Mouse (Mus musculus) CH12F3 (cell line): ENCODE results near the gene Nle1.
"Not testable (repeated sequence)": the region's sequence is repeated elsewhere in the genome, so short reads cannot be mapped to it uniquely, and the experiment has no call there.

Experiments
- in situ Hi-C: fragments of 300-500 bp; cut with MboI; formaldehyde crosslinking; loops from 2 replicates; pipeline ENCODE4 v1.14.3; 2020; ENCODE audit warnings: low sequenced_read_pairs

The Nle1 gene

DNA sequence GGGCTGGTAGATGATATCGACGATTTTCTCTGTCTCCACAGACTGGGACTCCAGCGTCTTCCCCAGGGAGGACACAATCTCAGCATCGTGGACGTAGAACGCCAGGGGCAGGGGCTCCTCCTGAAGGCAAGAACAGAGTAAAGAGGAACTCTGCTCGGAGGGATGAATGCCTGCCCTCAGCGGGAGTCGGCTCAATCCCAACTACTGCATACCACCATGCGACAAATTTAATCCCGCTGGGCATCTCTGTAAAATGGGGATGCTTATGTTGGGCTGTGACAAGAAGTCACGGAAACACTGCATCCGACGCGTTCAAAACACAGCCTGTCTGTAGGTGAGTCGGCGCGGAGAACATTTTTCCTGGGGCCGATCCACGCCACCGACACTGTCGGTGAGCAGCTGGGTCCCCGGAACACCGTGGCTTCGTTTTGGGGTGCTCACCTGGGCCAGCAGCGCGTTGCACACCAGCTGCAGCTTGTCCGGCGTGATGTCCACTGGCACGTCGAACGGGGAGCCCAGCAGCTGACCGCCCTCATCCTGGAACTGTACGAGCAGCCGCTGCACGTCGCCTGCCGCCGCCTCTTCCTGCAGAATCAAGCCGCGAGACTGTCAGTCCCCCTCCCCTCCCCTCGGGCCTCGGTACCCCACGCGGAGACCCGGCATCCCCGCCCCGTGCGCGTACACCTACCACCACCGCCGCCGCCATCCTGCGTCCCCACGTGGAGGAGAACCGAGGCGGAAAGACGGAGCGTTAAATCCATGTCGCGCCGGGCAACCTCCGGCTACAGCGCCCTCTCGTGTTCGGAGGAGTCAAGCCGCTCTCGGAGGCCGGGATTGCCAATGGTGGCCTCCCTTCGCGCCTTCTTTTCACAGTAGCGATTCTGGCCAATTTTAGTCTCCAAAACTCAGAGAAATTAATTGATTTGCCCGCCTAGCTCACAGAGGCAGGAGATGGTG is at the start of gene Nle1:
TSS of gene Nle1 (minus strand) at position 761 of the 957 bp plus-strand sequence.
- in situ Hi-C loops: loop anchor here (25.0 kb wide), 1 partner anchor 279 kb away; the partner anchor contains the start of genes Slfn3 and Slfn4

DNA sequence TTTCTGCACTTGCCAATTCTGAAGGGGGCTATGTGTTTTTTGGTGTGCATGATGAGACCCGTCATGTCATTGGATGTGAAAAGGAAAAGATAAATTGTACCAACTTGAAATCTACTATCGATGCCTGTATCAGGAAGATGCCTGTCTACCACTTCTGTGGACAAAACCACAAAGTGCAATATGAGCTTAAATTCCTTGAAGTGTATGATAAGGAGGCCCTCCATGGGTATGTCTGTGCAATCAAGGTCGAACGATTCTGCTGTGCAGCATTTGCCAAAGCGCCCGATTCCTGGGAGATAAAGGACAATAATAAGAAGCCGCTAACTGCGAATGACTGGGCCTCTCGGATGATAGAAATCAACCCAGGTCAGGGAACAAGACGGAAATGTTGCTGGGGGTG is 48.7 kb upstream of the Nle1 start:
- in situ Hi-C loops: no loop called here

DNA sequence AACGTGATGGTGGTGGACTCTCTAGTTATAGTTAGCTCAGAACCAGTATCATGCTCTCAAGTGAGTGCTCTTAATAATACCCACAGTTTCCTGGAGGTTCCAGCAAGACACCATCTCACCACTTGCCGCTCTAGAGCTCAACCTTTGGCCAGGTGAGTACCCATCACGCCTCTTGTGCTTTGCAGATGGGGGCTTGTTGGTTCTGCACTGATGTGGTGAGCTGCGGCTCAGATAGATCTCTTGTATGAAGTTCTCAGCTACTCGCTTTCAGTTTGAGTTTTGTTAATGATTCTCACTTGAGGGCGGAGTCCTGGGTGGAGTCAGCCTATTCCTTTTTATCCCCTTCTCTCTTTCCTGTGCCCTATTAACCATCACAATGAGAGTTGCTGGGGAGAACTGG is 46.4 kb upstream of the Nle1 start:
- in situ Hi-C loops: no loop called here

DNA sequence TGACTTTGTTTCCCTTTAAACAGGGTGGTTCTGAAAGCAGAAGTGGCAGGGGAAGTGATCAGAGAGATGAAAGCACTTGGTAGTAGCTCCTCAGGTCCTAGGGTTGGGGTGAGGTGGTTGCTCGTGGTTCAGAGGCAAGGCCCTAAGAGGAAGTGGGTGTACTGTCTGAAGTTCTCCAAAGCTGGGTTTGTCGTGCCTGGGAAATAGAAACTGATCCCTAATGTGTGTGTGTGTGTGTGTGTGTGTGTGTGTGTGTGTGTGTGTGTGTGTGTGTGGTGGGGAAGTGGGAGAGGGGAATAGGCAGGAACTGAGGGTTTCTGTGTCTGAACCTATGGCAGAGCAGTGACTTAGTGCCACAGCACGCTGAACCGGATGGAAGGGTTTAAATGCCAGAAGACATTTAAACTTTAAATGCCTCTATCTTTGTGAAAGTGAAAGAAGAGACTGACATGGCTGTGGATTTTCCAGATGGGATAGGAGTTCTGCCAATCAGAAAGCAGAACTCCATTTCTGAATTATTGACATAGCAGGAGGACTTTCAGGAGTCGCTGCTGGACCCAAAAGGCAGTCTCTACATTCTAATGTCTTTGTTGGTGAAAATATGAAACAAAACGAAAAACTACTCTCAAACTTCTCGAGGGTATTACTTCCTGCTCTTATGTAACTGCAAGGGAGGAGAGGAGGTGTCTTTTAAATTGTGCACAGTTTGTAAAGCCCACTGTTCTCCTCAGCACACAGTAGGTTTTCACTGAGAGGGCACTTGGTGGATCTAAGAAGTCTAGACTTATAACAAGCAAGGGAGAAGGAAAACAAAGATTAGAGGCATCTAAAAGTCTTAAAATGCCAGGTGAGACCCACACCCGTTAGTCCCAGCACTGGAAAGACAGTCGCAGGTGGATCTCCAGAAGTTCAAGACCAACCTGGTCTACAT is 44.7 kb upstream of the Nle1 start:
- in situ Hi-C loops: no loop called here

DNA sequence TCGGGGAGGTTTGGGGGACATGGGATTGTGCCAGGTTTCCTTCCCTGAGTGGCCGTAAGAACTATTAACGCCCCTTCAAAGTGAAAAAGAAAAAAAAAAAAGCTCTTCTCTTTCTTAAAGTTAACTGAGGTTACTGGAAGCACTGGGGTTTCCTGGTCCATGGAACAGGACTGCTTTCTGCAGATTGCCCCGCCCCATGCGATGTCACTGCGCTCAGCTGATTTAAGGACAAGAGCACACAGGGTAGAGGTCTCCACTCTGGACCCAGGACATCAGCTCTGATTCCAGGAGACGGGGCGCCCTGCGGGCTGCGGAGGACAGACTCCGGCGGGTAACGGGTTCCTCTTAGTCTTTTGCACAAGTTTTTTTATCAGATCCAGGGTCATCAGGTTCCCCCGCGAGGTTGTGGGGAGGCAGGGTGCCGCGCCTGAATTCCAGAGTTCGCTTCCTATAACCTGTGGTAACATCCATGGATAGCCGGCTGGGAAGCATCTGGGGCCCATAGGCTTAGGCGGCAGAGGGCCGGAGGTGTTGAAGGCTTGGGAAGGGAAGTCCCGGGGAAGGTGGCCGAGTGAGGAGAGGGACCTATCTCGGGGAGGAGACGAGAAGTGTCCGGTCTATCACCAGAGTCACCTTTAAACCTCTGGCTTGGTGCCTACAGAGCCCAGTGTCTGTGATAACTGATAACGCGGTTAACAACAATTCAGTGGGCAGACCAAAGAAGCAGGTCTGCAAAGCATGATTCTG is 43.8 kb upstream of the Nle1 start:
- in situ Hi-C loops: no loop called here

DNA sequence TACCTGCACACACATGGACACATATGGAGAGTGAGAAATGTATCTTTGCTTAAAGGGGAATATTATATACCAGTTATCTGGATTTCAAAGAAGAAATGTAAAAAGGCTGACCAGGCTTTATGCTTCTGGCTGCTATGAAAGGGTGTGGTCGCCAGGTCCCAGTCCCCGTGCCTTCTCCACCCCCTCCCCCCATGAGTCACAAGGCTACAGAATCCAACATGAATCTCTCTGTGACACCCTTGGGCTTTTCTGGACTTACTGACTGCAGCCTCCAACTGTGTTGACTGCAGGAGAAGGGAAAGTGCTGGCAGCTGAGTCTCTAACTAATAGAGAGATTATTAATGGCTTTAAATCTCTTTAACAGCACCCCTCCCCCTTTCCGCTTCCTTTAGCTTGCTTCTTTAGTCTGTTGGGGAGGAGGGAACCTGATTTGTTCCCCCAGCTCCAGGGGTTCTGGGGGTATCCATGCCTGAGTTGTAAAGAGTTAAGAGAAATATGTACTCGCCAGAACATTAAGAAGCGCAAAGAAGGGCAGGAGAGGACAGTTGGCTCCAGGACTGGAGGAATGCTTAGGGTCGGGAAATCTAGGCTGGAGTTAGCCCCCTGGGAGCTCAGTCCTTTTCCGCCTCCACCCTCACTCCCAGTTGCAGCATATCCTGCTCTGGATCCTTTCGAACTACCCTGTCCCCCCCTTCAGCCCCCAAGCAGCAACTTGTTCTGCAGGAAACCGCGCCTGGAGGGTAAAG is 42.7 kb upstream of the Nle1 start, which contains the start of gene Slfn5:
TSS of gene Slfn5 (plus strand) at position 614 of the 746 bp plus-strand sequence.
- in situ Hi-C loops: no loop called here

DNA sequence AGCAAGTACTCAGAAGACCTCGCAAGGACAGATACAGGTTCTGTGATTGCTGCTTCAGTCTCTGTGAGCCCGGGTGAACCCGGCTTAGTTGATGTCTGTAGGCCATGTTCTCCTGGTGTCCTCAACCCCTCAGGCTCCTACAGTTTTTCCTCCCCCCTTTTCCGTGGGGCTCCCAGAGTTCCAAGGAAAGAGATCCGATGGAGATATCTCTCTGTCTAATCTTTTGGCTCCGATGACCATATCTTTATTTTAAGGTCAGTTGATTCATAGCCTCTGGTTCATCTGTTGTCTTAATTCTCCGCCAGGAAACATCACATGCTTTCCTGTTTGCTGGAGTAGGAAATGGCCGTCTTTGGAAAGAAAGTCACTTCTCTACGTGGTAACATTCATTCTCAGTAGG is 40.8 kb upstream of the Nle1 start:
- in situ Hi-C loops: no loop called here

DNA sequence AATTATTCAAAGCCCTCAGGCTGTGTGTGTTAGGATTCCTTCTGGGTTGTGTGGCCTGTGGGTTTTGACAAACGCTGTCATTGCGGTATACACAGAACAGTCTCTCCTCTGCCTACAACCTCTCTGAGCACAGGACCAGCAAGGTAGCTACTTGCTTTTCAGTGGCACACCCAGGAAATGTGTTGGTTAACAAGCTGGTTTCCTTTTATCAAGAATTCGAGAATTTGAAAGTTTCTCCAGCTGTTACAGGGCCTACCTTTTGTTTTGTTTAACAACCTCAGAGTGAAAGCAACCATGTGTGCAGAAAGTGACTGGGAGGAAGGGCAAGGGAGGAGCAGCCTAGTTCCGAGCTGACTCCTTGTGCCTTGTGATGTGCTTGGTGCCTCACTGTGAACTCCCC is 39.2 kb upstream of the Nle1 start:
- in situ Hi-C loops: no loop called here

DNA sequence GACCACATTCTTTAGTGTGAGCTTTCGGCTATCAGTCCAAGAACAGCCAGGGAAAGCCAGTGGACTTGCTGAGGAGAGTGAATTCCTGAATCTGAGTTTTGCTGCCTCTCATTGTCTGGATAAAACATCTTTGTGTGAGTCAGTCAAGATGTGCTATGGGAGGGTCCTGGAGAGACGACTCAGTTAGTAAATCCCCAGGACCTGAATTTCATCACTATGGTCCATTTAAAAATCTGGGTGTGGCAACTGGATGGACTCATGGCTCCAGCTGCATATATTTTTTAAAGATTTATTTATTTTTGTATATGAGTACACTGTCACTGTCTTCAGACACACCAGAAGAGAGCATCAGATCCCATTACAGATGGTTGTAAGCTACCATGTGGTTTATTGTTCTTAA is 37.4 kb upstream of the Nle1 start:
- in situ Hi-C loops: no loop called here

DNA sequence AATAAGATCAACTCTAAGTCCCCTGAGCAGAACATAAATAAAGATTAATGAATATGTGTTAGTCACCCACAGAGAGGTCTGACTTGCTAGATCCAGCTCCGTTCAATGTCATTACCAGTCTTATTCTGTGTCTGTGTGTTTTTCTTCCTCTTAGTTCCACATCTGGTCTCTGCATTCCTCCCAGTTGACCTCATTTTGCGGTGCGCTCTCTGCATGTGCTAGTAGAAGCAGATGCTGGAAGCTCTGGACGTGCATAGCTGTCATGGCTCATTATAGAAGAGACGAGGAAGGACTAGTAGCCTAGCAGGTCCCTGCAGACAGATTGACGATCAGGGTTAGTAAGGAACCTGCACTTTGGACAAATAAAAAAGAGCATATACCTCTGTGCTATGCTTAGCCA is 35.1 kb upstream of the Nle1 start:
- in situ Hi-C loops: no loop called here

DNA sequence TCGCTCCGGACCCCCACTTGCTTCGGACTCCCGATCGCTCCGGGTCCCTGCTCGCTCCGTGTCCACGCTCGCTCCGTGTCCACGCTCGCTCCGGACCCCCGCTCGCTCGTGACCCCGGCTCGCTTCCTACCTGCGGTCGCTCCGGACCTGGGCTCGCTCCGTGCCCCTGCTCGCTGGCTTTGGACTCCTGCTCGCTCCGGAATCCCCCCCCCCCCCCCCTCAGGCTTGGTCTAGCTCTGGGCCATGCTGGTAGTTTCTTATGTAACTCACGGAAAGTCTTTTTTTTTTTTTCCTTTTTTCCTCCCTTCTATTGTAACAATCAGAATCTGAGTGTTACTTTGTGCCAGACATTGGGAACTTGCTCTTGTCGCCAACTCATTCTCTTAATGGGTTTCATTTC is 25.0 kb upstream of the Nle1 start:
- in situ Hi-C loops: no loop called here

DNA sequence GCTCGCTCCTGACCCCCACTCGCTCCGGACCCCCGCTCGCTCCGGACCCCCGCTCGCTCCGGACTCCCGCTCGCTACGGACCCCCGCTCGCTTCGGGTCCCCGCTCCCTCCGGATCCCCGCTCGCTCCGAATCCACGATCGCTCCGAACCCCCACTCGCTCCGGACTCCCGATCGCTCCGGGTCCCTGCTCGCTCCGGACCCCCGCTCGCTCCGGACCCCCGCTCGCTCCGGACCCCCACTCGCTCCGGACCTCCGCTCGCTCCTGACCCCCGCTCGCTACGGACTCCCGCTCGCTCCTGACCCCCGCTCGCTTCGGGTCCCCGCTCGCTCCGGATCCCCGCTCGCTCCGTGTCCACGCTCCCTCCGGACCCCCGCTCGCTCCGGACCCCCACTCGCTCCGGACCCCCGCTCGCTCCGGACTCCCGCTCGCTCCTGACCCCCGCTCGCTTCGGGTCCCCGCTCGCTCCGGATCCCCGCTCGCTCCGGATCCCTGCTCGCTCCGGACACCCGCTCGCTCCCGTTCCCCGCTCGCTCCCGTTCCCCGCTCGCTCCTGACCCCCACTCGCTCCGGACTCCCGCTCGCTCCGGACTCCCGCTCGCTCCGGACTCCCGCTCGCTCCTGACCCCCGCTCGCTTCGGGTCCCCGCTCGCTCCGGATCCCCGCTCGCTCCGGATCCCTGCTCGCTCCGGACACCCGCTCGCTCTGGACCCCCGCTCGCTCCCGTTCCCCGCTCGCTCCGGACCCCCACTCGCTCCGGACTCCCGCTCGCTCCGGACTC is 23.6 kb upstream of the Nle1 start:
- in situ Hi-C loops: not testable (repeated sequence)

DNA sequence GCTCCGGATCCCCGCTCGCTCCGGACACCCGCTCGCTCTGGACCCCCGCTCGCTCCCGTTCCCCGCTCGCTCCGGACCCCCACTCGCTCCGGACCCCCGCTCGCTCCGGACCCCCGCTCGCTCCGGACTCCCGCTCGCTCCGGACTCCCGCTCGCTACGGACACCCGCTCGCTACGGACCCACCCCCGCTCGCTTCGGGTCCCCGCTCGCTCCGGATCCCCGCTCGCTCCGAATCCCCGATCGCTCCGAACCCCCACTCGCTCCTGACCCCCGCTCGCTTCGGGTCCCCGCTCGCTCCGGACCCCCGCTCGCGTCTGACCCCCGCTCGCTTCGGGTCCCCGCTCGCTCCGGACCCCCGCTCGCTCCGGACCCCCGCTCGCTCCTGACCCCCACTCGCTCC is 22.9 kb upstream of the Nle1 start:
- in situ Hi-C loops: not testable (repeated sequence)

DNA sequence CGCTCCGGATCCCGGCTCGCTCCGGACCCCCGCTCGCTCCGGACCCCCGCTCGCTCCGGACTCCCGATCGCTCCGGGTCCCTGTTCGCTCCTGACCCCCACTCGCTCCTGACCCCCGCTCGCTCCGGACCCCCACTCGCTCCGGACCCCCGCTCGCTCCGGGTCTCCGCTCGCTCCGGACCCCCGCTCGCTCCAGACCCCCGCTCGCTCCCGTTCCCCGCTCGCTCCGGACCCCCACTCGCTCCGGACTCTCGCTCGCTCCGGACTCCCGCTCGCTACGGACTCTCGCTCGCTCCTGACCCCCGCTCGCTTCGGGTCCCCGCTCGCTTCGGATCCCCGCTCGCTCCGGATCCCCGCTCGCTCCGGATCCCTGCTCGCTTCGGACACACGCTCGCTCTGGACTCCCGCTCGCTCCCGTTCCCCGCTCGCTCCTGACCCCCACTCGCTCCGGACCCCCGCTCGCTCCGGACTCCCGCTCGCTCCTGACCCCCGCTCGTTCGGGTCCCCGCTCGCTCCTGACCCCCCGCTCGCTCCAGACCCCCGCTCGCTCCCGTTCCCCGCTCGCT is 22.3 kb upstream of the Nle1 start:
- in situ Hi-C loops: not testable (repeated sequence)

DNA sequence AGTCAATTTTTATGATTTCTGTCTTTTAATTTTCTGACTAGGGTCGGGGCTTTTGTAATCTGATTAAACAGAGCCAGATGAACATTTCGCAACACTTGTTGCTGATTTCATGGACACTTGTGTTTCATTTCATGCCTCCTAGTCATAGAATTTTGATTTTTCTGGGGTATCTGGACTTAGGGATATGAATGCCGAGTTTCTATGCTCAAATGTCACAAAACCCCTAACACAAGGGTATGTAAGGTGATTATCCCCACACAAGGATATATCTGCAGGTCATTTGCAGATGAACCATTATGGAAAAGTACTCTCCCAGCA is 21.4 kb upstream of the Nle1 start:
- in situ Hi-C loops: no loop called here

DNA sequence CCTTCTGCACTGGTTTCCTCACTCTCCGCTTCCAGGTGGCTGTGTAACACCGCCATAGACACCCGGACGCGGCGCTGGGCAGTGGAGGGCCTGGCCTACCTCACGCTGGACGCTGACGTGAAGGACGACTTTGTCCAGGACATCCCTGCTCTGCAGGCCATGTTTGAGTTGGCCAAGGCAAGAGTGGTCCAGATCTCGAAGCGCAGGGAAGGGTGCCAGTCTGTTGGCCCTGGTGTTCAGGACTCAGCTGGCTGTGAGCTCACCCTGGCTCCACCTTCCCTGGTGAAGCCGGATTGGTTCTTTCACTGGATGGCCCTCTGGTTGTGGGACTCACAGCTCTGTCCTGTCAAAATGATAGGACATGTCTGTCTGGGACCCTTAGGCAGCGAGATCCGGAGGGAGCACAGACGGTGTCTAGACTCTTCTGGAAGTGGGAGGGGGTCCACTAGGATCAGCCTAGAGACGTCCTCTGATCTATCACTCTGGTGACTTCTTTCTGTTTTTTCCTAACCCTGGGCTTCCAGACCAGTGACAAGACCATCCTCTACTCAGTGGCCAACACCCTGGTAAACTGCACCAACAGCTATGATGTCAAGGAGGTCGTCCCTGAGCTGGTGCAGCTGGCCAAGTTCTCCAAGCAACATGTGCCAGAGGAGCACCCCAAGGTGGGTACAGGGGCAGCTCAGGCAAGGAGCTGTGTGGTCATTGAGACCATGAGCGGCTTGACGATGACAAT is 20.9 kb upstream of the Nle1 start:
- in situ Hi-C loops: no loop called here

DNA sequence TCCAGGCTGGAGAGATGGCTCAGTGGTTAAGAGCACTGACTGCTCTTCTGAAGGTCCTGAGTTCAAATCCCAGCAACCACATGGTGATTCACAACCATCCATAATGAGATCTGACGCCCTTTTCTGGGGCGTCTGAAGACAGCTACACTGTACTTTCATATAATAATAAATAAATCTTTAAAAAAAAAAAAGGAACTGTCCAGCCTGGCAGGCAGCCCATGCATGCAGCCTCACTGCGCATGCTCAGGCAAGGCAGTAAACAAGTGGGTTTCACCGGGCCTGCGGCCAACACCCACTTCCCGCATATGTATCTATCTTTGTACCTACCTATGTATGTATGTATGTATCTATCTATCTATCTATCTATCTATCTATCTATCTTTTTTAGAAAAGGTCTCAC is 15.7 kb upstream of the Nle1 start:
- in situ Hi-C loops: loop anchor here (25.0 kb wide), 1 partner anchor 263 kb away; the partner anchor contains the start of genes Slfn3 and Slfn4

DNA sequence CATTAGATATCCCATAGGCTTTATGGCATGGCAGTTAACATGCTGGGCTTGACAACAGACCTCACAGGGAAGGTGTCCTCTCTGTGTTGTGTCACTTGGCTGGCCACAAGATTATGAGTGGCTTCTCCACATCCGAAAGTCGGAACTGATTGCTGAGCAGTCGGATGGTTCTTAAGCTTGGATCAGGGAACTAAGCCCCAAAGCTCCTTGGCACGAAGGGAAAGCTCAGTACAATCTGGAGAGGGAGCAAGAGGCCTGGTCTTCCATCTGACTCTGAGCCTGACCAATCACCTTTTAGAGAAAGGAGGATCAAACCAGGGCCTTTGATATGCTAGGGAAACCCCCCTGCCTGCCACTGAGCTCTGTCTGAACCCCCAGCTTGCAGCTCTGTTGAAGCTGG is 13.5 kb upstream of the Nle1 start:
- in situ Hi-C loops: loop anchor here (25.0 kb wide), 1 partner anchor 266 kb away; the partner anchor contains the start of genes Slfn3 and Slfn4
